Mouse (Mus musculus): ENCODE measurements around the gene Kctd13. TPM values are rescaled to one million over a fixed set of nuclear protein-coding genes. Genes with fewer than 3 reads are reported as not detected.
A peak's percentile ranks its signal among the peaks of the same experiment; 100 is the strongest.

Kctd13 gene
- polyA plus RNA-seq, 2 experiments: 14.2 to 21.4 TPM

- DNase-seq (ENCODE audit: low spot score): no peak
- H3K27ac ChIP-seq (replicated peaks; ENCODE audit: low read depth, low read length): peak overlapping the region; percentile 22; the same call in 1 of the 2 replicates
- H3K4me1 ChIP-seq (ENCODE audit: control insufficient read depth, insufficient read depth, low read length): peaks cover 7% of the 10 kb centered on the region; the same call in 1 of the 2 replicates
- ATAC-seq (ENCODE audit: low FRiP score, low read depth): no peak
- H3K4me2 ChIP-seq (replicated peaks; ENCODE audit: low read depth, low read length, severe bottlenecking): peak overlapping the region; percentile 80
- H3K36me3 ChIP-seq (ENCODE audit: control insufficient read depth, insufficient read depth, low read length): peaks cover 25% of the 10 kb centered on the region
- no peaks in the 10 kb centered on the region for H3K27me3 ChIP-seq (ENCODE audit: control insufficient read depth, insufficient read depth, low read length)
- 12% methylated on average over 8 of the region's 8 CpGs for WGBS
- H3K9me3 ChIP-seq (ENCODE audit: control insufficient read depth, low read length): no peaks in the 10 kb centered on the region
- H3K9ac ChIP-seq (ENCODE audit: low read depth, low read length, severe bottlenecking): 0 out of 2 replicates have a peak overlapping the region, but pooled peaks have one; percentile 38
- H3K4me3 ChIP-seq (replicated peaks; ENCODE audit: low read length): peak overlapping the region; percentile 97
- TF ChIP-seq POLR2A (IDR thresholded peaks at IDR 0.05; ENCODE audit: borderline replicate concordance, extremely low read depth, insufficient read depth, insufficient read length): no peak
Measured at GRCm38 (mm10) chr7:126975493-126975892, 46.8 kb downstream of the Kctd13 start.

- peak within 1 kb of the TSS; percentile 96 for H3K9ac ChIP-seq (ENCODE audit: low read depth, low read length, severe bottlenecking)
- peaks cover 27% of the 10 kb centered on the region for H3K36me3 ChIP-seq (ENCODE audit: control insufficient read depth, insufficient read depth, low read length)
- no peaks in the 10 kb centered on the region for H3K9me3 ChIP-seq (ENCODE audit: control insufficient read depth, low read length)
- H3K4me2 ChIP-seq (replicated peaks; ENCODE audit: low read depth, low read length, severe bottlenecking): peak within 1 kb of the TSS; percentile 80
- no peaks in the 10 kb centered on the region for H3K27me3 ChIP-seq (ENCODE audit: control insufficient read depth, insufficient read depth, low read length)
- DNase-seq (ENCODE audit: low spot score) (no peak), ATAC-seq (ENCODE audit: low FRiP score, low read depth) (no peak)
- H3K27ac ChIP-seq (replicated peaks; ENCODE audit: low read depth, low read length): peak within 1 kb of the TSS; percentile 94
- no peak for TF ChIP-seq POLR2A (IDR thresholded peaks at IDR 0.05; ENCODE audit: borderline replicate concordance, extremely low read depth, insufficient read depth, insufficient read length)
- WGBS: 0% methylated on average over 1 of the region's 1 CpGs
- H3K4me1 ChIP-seq (ENCODE audit: control insufficient read depth, insufficient read depth, low read length): peaks cover 7% of the 10 kb centered on the region; the same call in 1 of the 2 replicates
- peak within 1 kb of the TSS; percentile 97 for H3K4me3 ChIP-seq (replicated peaks; ENCODE audit: low read length)
Measured at GRCm38 (mm10) chr7:126975893-126975949, 47.0 kb downstream of the Kctd13 start, which contains the start of gene Cdipt. Cdipt (plus strand) TSS chr7:126975914.

GRCm38 (mm10) chr7:126975950-126976866 lies 47.5 kb downstream of the Kctd13 start, which contains the start of gene Cdiptos:
Cdiptos (minus strand) TSS chr7:126976098.
- Histone ChIP-seq H3K4me1 (ENCODE audit: control insufficient read depth, insufficient read depth, low read length) (peaks cover 7% of the 10 kb centered on the region; the same call in 1 of the 2 replicates), H3K27ac (replicated peaks; ENCODE audit: low read depth, low read length) (peak within 1 kb of the TSS; percentile 94), H3K4me2 (replicated peaks; ENCODE audit: low read depth, low read length, severe bottlenecking) (peak within 1 kb of the TSS; percentile 80), H3K9ac (ENCODE audit: low read depth, low read length, severe bottlenecking) (peak within 1 kb of the TSS; percentile 96), H3K27me3 (ENCODE audit: control insufficient read depth, insufficient read depth, low read length) (no peaks in the 10 kb centered on the region), H3K4me3 (replicated peaks; ENCODE audit: low read length) (peak within 1 kb of the TSS; percentile 97), H3K9me3 (ENCODE audit: control insufficient read depth, low read length) (no peaks in the 10 kb centered on the region), H3K36me3 (ENCODE audit: control insufficient read depth, insufficient read depth, low read length) (peaks cover 31% of the 10 kb centered on the region)
- ATAC-seq (ENCODE audit: low FRiP score, low read depth) (peak; percentile 97), DNase-seq (ENCODE audit: low spot score) (peak; percentile 96)
- WGBS: under 1% methylated on average over 55 of the region's 55 CpGs
- no peak for TF ChIP-seq POLR2A (IDR thresholded peaks at IDR 0.05; ENCODE audit: borderline replicate concordance, extremely low read depth, insufficient read depth, insufficient read length)

GRCm38 (mm10) chr7:126976878-126977459 lies 48.3 kb downstream of the Kctd13 start:
- 27% methylated on average over 14 of the region's 14 CpGs for WGBS
- Histone ChIP-seq H3K4me1 (ENCODE audit: control insufficient read depth, insufficient read depth, low read length) (peaks cover 7% of the 10 kb centered on the region; the same call in 1 of the 2 replicates), H3K27ac (replicated peaks; ENCODE audit: low read depth, low read length) (peak overlapping the region; percentile 94; the same call in 1 of the 2 replicates), H3K27me3 (ENCODE audit: control insufficient read depth, insufficient read depth, low read length) (no peaks in the 10 kb centered on the region), H3K9ac (ENCODE audit: low read depth, low read length, severe bottlenecking) (peak overlapping the region; percentile 96), H3K4me2 (replicated peaks; ENCODE audit: low read depth, low read length, severe bottlenecking) (peak overlapping the region; percentile 80), H3K4me3 (replicated peaks; ENCODE audit: low read length) (peak overlapping the region; percentile 97), H3K36me3 (ENCODE audit: control insufficient read depth, insufficient read depth, low read length) (peaks cover 33% of the 10 kb centered on the region), H3K9me3 (ENCODE audit: control insufficient read depth, low read length) (no peaks in the 10 kb centered on the region)
- TF ChIP-seq POLR2A (IDR thresholded peaks at IDR 0.05; ENCODE audit: borderline replicate concordance, extremely low read depth, insufficient read depth, insufficient read length): no peak
- DNase-seq (ENCODE audit: low spot score): no peak
- ATAC-seq (ENCODE audit: low FRiP score, low read depth): no peak

GRCm38 (mm10) chr7:126978841-126979240 lies 50.2 kb downstream of the Kctd13 start:
- 90% methylated on average over 6 of the region's 6 CpGs for WGBS
- peaks cover 7% of the 10 kb centered on the region; the same call in 1 of the 2 replicates for H3K4me1 ChIP-seq (ENCODE audit: control insufficient read depth, insufficient read depth, low read length)
- no peak overlapping the region for H3K4me3 ChIP-seq (replicated peaks; ENCODE audit: low read length)
- H3K9ac ChIP-seq (ENCODE audit: low read depth, low read length, severe bottlenecking): no peak overlapping the region
- DNase-seq (ENCODE audit: low spot score): no peak
- H3K9me3 ChIP-seq (ENCODE audit: control insufficient read depth, low read length): no peaks in the 10 kb centered on the region
- no peak for ATAC-seq (ENCODE audit: low FRiP score, low read depth)
- peaks cover 33% of the 10 kb centered on the region for H3K36me3 ChIP-seq (ENCODE audit: control insufficient read depth, insufficient read depth, low read length)
- no peak for TF ChIP-seq POLR2A (IDR thresholded peaks at IDR 0.05; ENCODE audit: borderline replicate concordance, extremely low read depth, insufficient read depth, insufficient read length)
- no peak overlapping the region for H3K27ac ChIP-seq (replicated peaks; ENCODE audit: low read depth, low read length)
- H3K4me2 ChIP-seq (replicated peaks; ENCODE audit: low read depth, low read length, severe bottlenecking): no peak overlapping the region
- no peaks in the 10 kb centered on the region for H3K27me3 ChIP-seq (ENCODE audit: control insufficient read depth, insufficient read depth, low read length)
